Mouse (Mus musculus): ENCODE data around the gene Ralgps1. TPM values are rescaled to one million over a fixed set of nuclear protein-coding genes. Genes with fewer than 3 reads are reported as not detected.

Ralgps1 gene
- polyA plus RNA-seq, 1 experiment, result 66.0 TPM

GRCm38 (mm10) chr2:33318491-33318964 lies 52.8 kb downstream of the Ralgps1 start:
- TF ChIP-seq POLR2A (IDR thresholded peaks at IDR 0.05; ENCODE audit: extremely low read depth, insufficient read depth, low read length), result no peak
- TF ChIP-seq CTCF (IDR thresholded peaks at IDR 0.05; ENCODE audit: extremely low read depth, insufficient read depth, low read length), result no peak
- Histone ChIP-seq H3K4me3 (ENCODE audit: insufficient read depth, low read length) (no peak overlapping the region), H3K4me1 (ENCODE audit: control insufficient read depth, insufficient read depth, low read length) (peaks cover 21% of the 10 kb centered on the region), H3K27ac (ENCODE audit: insufficient read depth, low read length) (no peak overlapping the region)

- 0 out of 2 replicates have a peak overlapping the region, but pooled peaks have one; percentile 4 for H3K27ac ChIP-seq (ENCODE audit: insufficient read depth, low read length)
- H3K4me3 ChIP-seq (ENCODE audit: insufficient read depth, low read length), result no peak overlapping the region
- peak; percentile 72 for TF ChIP-seq CTCF (IDR thresholded peaks at IDR 0.05; ENCODE audit: extremely low read depth, insufficient read depth, low read length)
- no peak for TF ChIP-seq POLR2A (IDR thresholded peaks at IDR 0.05; ENCODE audit: extremely low read depth, insufficient read depth, low read length)
- peaks cover 21% of the 10 kb centered on the region for H3K4me1 ChIP-seq (ENCODE audit: control insufficient read depth, insufficient read depth, low read length)
These were observed 54.8 kb downstream of the Ralgps1 start for GRCm38 (mm10) chr2:33316516-33316915.

GRCm38 (mm10) chr2:33316063-33316405 lies 55.3 kb downstream of the Ralgps1 start:
- no peak for TF ChIP-seq CTCF (IDR thresholded peaks at IDR 0.05; ENCODE audit: extremely low read depth, insufficient read depth, low read length)
- TF ChIP-seq POLR2A (IDR thresholded peaks at IDR 0.05; ENCODE audit: extremely low read depth, insufficient read depth, low read length), result no peak
- H3K27ac ChIP-seq (ENCODE audit: insufficient read depth, low read length), result no peak overlapping the region
- H3K4me3 ChIP-seq (ENCODE audit: insufficient read depth, low read length), result no peak overlapping the region
- peaks cover 21% of the 10 kb centered on the region for H3K4me1 ChIP-seq (ENCODE audit: control insufficient read depth, insufficient read depth, low read length)

GRCm38 (mm10) chr2:33315233-33316062 lies 55.8 kb downstream of the Ralgps1 start:
- Histone ChIP-seq H3K4me3 (ENCODE audit: insufficient read depth, low read length) (no peak overlapping the region), H3K27ac (ENCODE audit: insufficient read depth, low read length) (no peak overlapping the region), H3K4me1 (ENCODE audit: control insufficient read depth, insufficient read depth, low read length) (peaks cover 19% of the 10 kb centered on the region)
- TF ChIP-seq CTCF (IDR thresholded peaks at IDR 0.05; ENCODE audit: extremely low read depth, insufficient read depth, low read length) (no peak), POLR2A (IDR thresholded peaks at IDR 0.05; ENCODE audit: extremely low read depth, insufficient read depth, low read length) (no peak)

DNA sequence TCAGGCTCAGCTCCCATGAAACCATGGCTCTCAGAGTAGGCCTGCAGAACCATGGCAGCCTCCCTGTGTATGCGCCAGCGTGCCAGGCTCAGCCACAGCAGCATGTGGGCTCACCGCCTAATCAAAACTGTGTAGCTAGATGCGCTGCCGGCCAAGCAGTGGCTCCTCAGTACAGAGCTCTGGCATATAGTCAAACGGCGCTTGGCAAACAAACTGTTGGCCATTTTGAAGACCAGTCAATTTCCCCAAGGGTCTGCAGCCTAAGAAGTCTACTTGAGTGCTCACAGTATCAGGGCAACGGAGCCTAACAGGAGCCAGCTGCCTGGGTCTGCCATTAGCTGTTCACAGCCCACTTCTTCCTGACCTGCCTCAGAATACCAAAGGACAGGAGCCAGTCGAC lies 61.9 kb downstream of the Ralgps1 start:
- no peak overlapping the region for H3K27ac ChIP-seq (ENCODE audit: insufficient read depth, low read length)
- TF ChIP-seq CTCF (IDR thresholded peaks at IDR 0.05; ENCODE audit: extremely low read depth, insufficient read depth, low read length) (no peak), POLR2A (IDR thresholded peaks at IDR 0.05; ENCODE audit: extremely low read depth, insufficient read depth, low read length) (no peak)
- no peak overlapping the region for H3K4me3 ChIP-seq (ENCODE audit: insufficient read depth, low read length)
- H3K4me1 ChIP-seq (ENCODE audit: control insufficient read depth, insufficient read depth, low read length), result no peaks in the 10 kb centered on the region; the same call in 1 of the 2 replicates

GRCm38 (mm10) chr2:33306565-33306964 lies 64.7 kb downstream of the Ralgps1 start:
- H3K4me3 ChIP-seq (ENCODE audit: insufficient read depth, low read length), result no peak overlapping the region
- H3K4me1 ChIP-seq (ENCODE audit: control insufficient read depth, insufficient read depth, low read length), result peaks cover 3% of the 10 kb centered on the region; the same call in 1 of the 2 replicates
- H3K27ac ChIP-seq (ENCODE audit: insufficient read depth, low read length), result no peak overlapping the region
- TF ChIP-seq CTCF (IDR thresholded peaks at IDR 0.05; ENCODE audit: extremely low read depth, insufficient read depth, low read length) (no peak), POLR2A (IDR thresholded peaks at IDR 0.05; ENCODE audit: extremely low read depth, insufficient read depth, low read length) (no peak)

- peaks cover 7% of the 10 kb centered on the region; the same call in 1 of the 2 replicates for H3K4me1 ChIP-seq (ENCODE audit: control insufficient read depth, insufficient read depth, low read length)
- TF ChIP-seq POLR2A (IDR thresholded peaks at IDR 0.05; ENCODE audit: extremely low read depth, insufficient read depth, low read length) (no peak), CTCF (IDR thresholded peaks at IDR 0.05; ENCODE audit: extremely low read depth, insufficient read depth, low read length) (no peak)
These were observed 67.8 kb downstream of the Ralgps1 start for GRCm38 (mm10) chr2:33303416-33303947.

DNA sequence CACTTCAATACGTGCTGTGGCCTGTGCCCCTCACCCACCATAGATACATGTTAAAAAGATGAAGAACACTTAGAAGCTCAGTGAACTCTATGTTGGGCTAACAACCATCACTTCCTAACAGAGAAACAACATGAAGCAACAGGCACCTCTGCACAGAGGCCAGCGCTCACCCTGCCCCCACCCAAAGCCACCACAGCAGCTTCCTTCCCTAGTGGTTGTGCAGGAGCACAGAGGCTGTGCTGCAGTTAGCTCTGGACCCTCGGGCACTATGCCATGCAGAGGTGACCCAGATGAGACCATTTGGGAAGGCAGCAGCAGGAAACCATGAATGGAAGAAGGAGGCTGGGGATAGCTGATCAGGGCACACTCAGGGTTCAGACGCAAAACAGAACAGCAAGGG lies 68.5 kb downstream of the Ralgps1 start:
- no peak for TF ChIP-seq CTCF (IDR thresholded peaks at IDR 0.05; ENCODE audit: extremely low read depth, insufficient read depth, low read length)
- TF ChIP-seq POLR2A (IDR thresholded peaks at IDR 0.05; ENCODE audit: extremely low read depth, insufficient read depth, low read length), result no peak
- peaks cover 7% of the 10 kb centered on the region; the same call in 1 of the 2 replicates for H3K4me1 ChIP-seq (ENCODE audit: control insufficient read depth, insufficient read depth, low read length)

More at GRCm38 (mm10) chr2:33303416-33303947, 67.8 kb downstream of the Ralgps1 start:
- Histone ChIP-seq H3K27ac (ENCODE audit: insufficient read depth, low read length) (no peak overlapping the region), H3K4me3 (ENCODE audit: insufficient read depth, low read length) (no peak overlapping the region)

DNA sequence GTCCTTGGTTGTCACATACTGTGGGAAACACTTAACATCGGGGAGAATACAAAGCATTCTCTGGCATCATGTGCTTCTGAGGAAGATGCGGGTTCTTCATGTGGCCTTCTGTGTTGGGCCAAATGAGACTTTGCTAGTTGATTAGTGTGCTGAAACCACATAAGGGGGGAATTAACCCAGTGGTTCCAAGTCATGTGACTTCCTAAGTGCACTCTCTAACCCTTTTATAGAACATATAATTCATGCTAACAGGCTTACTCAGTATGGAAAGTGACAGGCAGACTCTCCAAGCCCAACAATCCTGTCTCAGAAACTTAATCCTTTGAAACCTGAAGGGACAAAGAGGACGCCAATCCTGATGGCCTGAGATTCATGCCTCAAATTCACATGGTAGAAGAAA lies 68.9 kb downstream of the Ralgps1 start:
- Histone ChIP-seq H3K4me3 (ENCODE audit: insufficient read depth, low read length) (no peak overlapping the region), H3K4me1 (ENCODE audit: control insufficient read depth, insufficient read depth, low read length) (peaks cover 7% of the 10 kb centered on the region; the same call in 1 of the 2 replicates), H3K27ac (ENCODE audit: insufficient read depth, low read length) (no peak overlapping the region)
- no peak for TF ChIP-seq CTCF (IDR thresholded peaks at IDR 0.05; ENCODE audit: extremely low read depth, insufficient read depth, low read length)
- TF ChIP-seq POLR2A (IDR thresholded peaks at IDR 0.05; ENCODE audit: extremely low read depth, insufficient read depth, low read length), result no peak

More for the DNA sequence above, 68.5 kb downstream of the Ralgps1 start:
- H3K27ac ChIP-seq (ENCODE audit: insufficient read depth, low read length), result no peak overlapping the region
- no peak overlapping the region for H3K4me3 ChIP-seq (ENCODE audit: insufficient read depth, low read length)
